Mouse (Mus musculus): ENCODE measurements at regions not wholly inside any gene's neighbourhood (a gene's known extent, or its start where the extent isn't known, plus 50 kb on each side); places are given as distances from the start of the nearest gene placed in this dataset.

GRCm38 (mm10) chr14:76633170-76633569 lies 76.5 kb upstream of the Serp2 start:
- TF ChIP-seq CTCF (conservative IDR thresholded peaks at IDR 0.05; ENCODE audit: low read length) (no peak), POU5F1 (IDR thresholded peaks at IDR 0.05; ENCODE audit: borderline replicate concordance, low read length) (no peak), NANOG (IDR thresholded peaks at IDR 0.05; ENCODE audit: borderline replicate concordance, low read length) (no peak)

Data from E14TG2a.4 (cell line).